Mouse (Mus musculus): ENCODE results near the gene Tcp11l1. TPM values are rescaled to one million over a fixed set of nuclear protein-coding genes. Genes with fewer than 3 reads are reported as not detected.
A peak's percentile ranks its signal among the peaks of the same experiment; 100 is the strongest.

Tcp11l1 gene
- polyA plus RNA-seq, 1 experiment from 2014 or later: 34.6 TPM

DNA sequence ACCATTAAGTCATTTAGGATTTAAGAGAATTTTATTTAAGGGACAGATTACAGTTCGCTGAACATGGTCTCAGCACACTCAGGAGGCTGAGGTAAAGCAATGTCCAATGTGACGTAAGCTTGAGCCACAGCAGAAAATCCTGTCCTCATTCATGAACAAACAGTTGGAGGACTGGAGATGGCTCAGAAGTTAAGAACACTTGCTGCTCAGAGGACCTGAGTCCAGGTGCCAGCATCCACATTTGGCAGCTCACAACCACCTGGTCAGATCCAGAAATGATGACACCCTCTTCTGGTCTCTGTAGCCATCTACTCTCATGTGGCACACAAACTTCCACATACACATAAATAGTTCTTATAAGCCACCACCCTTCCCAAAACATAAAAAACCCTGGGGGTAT, 27.7 kb upstream of the Tcp11l1 start:
- Histone ChIP-seq H3K27ac (ENCODE audit: poor library complexity, severe bottlenecking) (no peak overlapping the region), H3K9me3 (replicated peaks) (no peaks in the 10 kb centered on the region), H3K9ac (no peak overlapping the region), H3K27me3 (replicated peaks) (peaks cover 9% of the 10 kb centered on the region; the same call in 1 of the 2 replicates), H3K4me1 (replicated peaks) (peaks cover 13% of the 10 kb centered on the region), H3K4me2 (no peak overlapping the region), H3K4me3 (no peak overlapping the region), H3K36me3 (no peaks in the 10 kb centered on the region)
- ATAC-seq (ENCODE audit: insufficient number of reproducible peaks, low FRiP score): no peak
- WGBS: 90% methylated on average over 2 of the region's 2 CpGs

DNA sequence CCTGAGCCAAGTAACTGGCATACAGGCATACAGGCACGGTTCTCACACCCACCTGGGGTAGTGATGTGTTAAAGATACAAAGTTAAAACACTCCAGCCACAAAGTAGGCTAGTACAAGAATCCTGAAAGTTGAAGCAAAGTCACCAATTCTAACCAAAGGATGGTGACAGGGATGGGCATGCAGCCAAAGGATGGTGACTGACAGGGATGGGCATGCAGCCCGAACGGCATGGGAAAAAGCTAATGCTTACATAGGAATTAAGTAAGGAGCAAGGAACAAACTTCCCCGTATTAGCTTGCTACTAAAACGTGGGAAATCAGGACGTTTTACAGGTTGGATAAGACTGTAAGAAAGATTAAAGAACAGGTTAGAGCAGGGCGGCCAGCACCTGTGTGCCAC, 24.3 kb upstream of the Tcp11l1 start:
- H3K4me1 ChIP-seq (replicated peaks): peaks cover 2% of the 10 kb centered on the region
- peaks cover 5% of the 10 kb centered on the region; the same call in 1 of the 2 replicates for H3K27me3 ChIP-seq (replicated peaks)
- no peak for ATAC-seq (ENCODE audit: insufficient number of reproducible peaks, low FRiP score)
- 68% methylated on average over 7 of the region's 7 CpGs for WGBS
- H3K9me3 ChIP-seq (replicated peaks): no peaks in the 10 kb centered on the region
- no peak overlapping the region for H3K9ac ChIP-seq
- H3K4me2 ChIP-seq: no peak overlapping the region
- H3K4me3 ChIP-seq: no peak overlapping the region
- no peaks in the 10 kb centered on the region for H3K36me3 ChIP-seq
- H3K27ac ChIP-seq (ENCODE audit: poor library complexity, severe bottlenecking): no peak overlapping the region

DNA sequence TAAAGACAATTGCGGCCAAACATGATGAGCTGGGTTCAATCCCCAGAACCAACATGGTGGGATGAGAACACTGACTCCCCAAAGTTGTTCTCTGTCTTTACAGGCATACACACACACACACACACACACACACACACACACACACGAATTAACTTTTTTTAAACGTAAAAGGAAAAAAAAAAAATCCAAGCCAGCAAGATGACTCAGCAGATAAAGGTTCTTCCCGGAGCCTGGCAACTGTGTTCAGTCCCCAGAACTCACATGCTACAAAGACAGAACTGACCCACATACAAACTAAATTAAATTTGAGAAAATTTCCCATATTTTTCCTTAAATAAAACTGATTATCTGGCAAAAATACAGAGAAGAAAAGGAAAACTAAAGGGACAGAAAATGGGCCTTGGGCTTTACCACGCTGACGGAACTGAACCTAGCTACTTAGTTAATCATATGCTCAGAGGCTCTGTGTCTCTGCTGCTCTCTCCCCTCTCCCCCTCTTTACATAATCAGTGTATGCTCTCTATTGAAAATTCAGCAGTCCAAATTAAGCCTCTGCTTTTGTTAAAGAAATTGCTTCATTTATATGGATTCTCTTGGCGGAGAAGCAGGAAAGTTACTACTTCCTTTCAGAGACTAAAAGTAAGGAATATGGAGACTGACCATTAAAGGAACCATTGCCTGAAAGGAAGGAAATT, 20.7 kb upstream of the Tcp11l1 start:
- no peak for ATAC-seq (ENCODE audit: insufficient number of reproducible peaks, low FRiP score)
- H3K9ac ChIP-seq: no peak overlapping the region
- H3K36me3 ChIP-seq: no peaks in the 10 kb centered on the region
- H3K27ac ChIP-seq (ENCODE audit: poor library complexity, severe bottlenecking): no peak overlapping the region
- no peak overlapping the region for H3K4me3 ChIP-seq
- whole genome bisulfite sequencing: 71% methylated on average over 7 of the region's 7 CpGs
- no peak overlapping the region for H3K4me2 ChIP-seq
- H3K4me1 ChIP-seq (replicated peaks): no peaks in the 10 kb centered on the region
- no peaks in the 10 kb centered on the region for H3K27me3 ChIP-seq (replicated peaks)
- H3K9me3 ChIP-seq (replicated peaks): no peaks in the 10 kb centered on the region

DNA sequence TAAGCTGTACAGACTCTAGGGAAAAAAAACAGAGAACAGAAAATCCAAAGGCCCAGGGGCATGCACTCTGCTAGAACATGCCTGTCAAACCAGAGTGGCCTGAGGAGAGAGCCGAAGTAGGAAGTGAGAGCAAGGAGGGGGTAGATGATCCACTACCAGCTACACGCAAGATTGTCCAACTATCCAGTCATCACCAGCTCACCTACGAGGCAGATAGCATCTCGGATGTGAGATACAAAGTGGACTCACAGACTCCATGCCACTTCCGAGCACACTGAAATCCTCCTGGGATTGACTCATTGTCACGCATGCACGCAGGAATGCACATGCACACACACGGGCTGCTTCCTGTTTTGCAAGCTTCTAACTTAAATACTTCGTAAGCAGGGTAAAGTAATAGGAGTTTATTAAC, 20.1 kb upstream of the Tcp11l1 start:
- Histone ChIP-seq H3K9me3 (replicated peaks) (no peaks in the 10 kb centered on the region), H3K4me1 (replicated peaks) (no peaks in the 10 kb centered on the region), H3K9ac (no peak overlapping the region), H3K4me2 (no peak overlapping the region), H3K27me3 (replicated peaks) (no peaks in the 10 kb centered on the region), H3K4me3 (no peak overlapping the region), H3K36me3 (no peaks in the 10 kb centered on the region), H3K27ac (ENCODE audit: poor library complexity, severe bottlenecking) (no peak overlapping the region)
- no peak for ATAC-seq (ENCODE audit: insufficient number of reproducible peaks, low FRiP score)
- 80% methylated on average over 9 of the region's 9 CpGs for WGBS

DNA sequence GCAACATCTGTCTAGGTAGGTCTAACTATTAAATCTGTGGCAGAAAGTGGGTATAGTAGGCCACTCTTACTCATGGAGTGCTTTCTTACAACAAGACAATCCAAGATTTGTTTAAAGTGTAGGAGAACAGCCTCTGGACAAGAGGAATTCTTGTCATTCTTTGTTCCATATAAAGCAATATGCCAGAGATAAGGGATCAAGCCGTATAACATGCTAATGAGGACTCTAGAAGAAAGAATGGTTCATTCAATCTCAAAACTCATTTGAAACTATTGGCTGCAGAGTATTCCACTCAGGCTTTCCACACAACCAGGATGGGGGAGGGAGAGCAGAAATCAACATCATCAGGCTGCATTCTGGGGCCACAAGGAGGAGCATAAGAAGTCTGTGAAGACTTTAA, 15.4 kb upstream of the Tcp11l1 start:
- no peaks in the 10 kb centered on the region for H3K4me1 ChIP-seq (replicated peaks)
- H3K9me3 ChIP-seq (replicated peaks): no peaks in the 10 kb centered on the region
- H3K4me3 ChIP-seq: no peak overlapping the region
- H3K4me2 ChIP-seq: no peak overlapping the region
- no peak overlapping the region for H3K27ac ChIP-seq (ENCODE audit: poor library complexity, severe bottlenecking)
- H3K36me3 ChIP-seq: no peaks in the 10 kb centered on the region
- ATAC-seq (ENCODE audit: insufficient number of reproducible peaks, low FRiP score): no peak
- H3K9ac ChIP-seq: no peak overlapping the region
- no peaks in the 10 kb centered on the region for H3K27me3 ChIP-seq (replicated peaks)
- WGBS: 51% methylated on average over 1 of the region's 1 CpGs

- ATAC-seq (ENCODE audit: insufficient number of reproducible peaks, low FRiP score): no peak
- Histone ChIP-seq H3K4me2 (no peak overlapping the region), H3K4me1 (replicated peaks) (no peaks in the 10 kb centered on the region), H3K36me3 (no peaks in the 10 kb centered on the region), H3K4me3 (no peak overlapping the region), H3K27me3 (replicated peaks) (no peaks in the 10 kb centered on the region), H3K27ac (ENCODE audit: poor library complexity, severe bottlenecking) (no peak overlapping the region), H3K9ac (no peak overlapping the region), H3K9me3 (replicated peaks) (no peaks in the 10 kb centered on the region)
- WGBS: 84% methylated on average over 3 of the region's 3 CpGs
Measured at GRCm38 (mm10) chr2:104722021-104722420, 10.1 kb upstream of the Tcp11l1 start.

GRCm38 (mm10) chr2:104717827-104718226, 5.9 kb upstream of the Tcp11l1 start:
- H3K4me1 ChIP-seq (replicated peaks): no peaks in the 10 kb centered on the region; the same call in 1 of the 2 replicates
- no peaks in the 10 kb centered on the region for H3K36me3 ChIP-seq
- no peak overlapping the region for H3K9ac ChIP-seq
- no peaks in the 10 kb centered on the region for H3K9me3 ChIP-seq (replicated peaks)
- no peak overlapping the region for H3K4me2 ChIP-seq
- no peak for ATAC-seq (ENCODE audit: insufficient number of reproducible peaks, low FRiP score)
- 69% methylated on average over 4 of the region's 4 CpGs for WGBS
- H3K27me3 ChIP-seq (replicated peaks): 0 out of 2 replicates have a peak, but pooled peaks cover 4% of the 10 kb centered on the region
- no peak overlapping the region for H3K27ac ChIP-seq (ENCODE audit: poor library complexity, severe bottlenecking)
- no peak overlapping the region for H3K4me3 ChIP-seq

- no peak overlapping the region for H3K4me2 ChIP-seq
- no peak for ATAC-seq (ENCODE audit: insufficient number of reproducible peaks, low FRiP score)
- H3K27ac ChIP-seq (ENCODE audit: poor library complexity, severe bottlenecking): no peak overlapping the region
- 83% methylated on average over 2 of the region's 2 CpGs for WGBS
- no peaks in the 10 kb centered on the region for H3K36me3 ChIP-seq
- no peaks in the 10 kb centered on the region; the same call in 1 of the 2 replicates for H3K4me1 ChIP-seq (replicated peaks)
- no peak overlapping the region for H3K9ac ChIP-seq
- no peaks in the 10 kb centered on the region for H3K9me3 ChIP-seq (replicated peaks)
- no peak overlapping the region for H3K4me3 ChIP-seq
- 0 out of 2 replicates have a peak, but pooled peaks cover 4% of the 10 kb centered on the region for H3K27me3 ChIP-seq (replicated peaks)
Measured at GRCm38 (mm10) chr2:104717231-104717735, 5.3 kb upstream of the Tcp11l1 start.

GRCm38 (mm10) chr2:104716279-104716678, 4.3 kb upstream of the Tcp11l1 start, which contains the start of gene Pin1rt1:
Gene Pin1rt1, minus strand, starts transcription at chr2:104716379.
- H3K4me1 ChIP-seq (replicated peaks): peaks cover under 1% of the 10 kb centered on the region; the same call in 1 of the 2 replicates
- H3K4me3 ChIP-seq: no peak within 1 kb of the TSS
- no peak for ATAC-seq (ENCODE audit: insufficient number of reproducible peaks, low FRiP score)
- no peak within 1 kb of the TSS for H3K27ac ChIP-seq (ENCODE audit: poor library complexity, severe bottlenecking)
- WGBS: 87% methylated on average over 4 of the region's 4 CpGs
- no peak within 1 kb of the TSS for H3K9ac ChIP-seq
- H3K36me3 ChIP-seq: no peaks in the 10 kb centered on the region
- no peaks in the 10 kb centered on the region for H3K9me3 ChIP-seq (replicated peaks)
- H3K27me3 ChIP-seq (replicated peaks): 0 out of 2 replicates have a peak, but pooled peaks cover 4% of the 10 kb centered on the region
- H3K4me2 ChIP-seq: no peak within 1 kb of the TSS

GRCm38 (mm10) chr2:104714254-104714691, 2.3 kb upstream of the Tcp11l1 start:
- Histone ChIP-seq H3K27ac (ENCODE audit: poor library complexity, severe bottlenecking) (no peak overlapping the region), H3K9me3 (replicated peaks) (no peaks in the 10 kb centered on the region), H3K9ac (no peak overlapping the region), H3K4me1 (replicated peaks) (peaks cover 17% of the 10 kb centered on the region), H3K4me2 (peak overlapping the region; percentile 11), H3K4me3 (no peak overlapping the region), H3K27me3 (replicated peaks) (0 out of 2 replicates have a peak, but pooled peaks cover 4% of the 10 kb centered on the region), H3K36me3 (no peaks in the 10 kb centered on the region)
- 36% methylated on average over 15 of the region's 15 CpGs for WGBS
- ATAC-seq (ENCODE audit: insufficient number of reproducible peaks, low FRiP score): no peak

- Histone ChIP-seq H3K9ac (peak overlapping the region; percentile 85), H3K9me3 (replicated peaks) (no peaks in the 10 kb centered on the region), H3K4me1 (replicated peaks) (peaks cover 17% of the 10 kb centered on the region), H3K4me2 (peak overlapping the region; percentile 71), H3K4me3 (peak overlapping the region; percentile 88), H3K36me3 (no peaks in the 10 kb centered on the region), H3K27me3 (replicated peaks) (0 out of 2 replicates have a peak, but pooled peaks cover 4% of the 10 kb centered on the region), H3K27ac (ENCODE audit: poor library complexity, severe bottlenecking) (peak overlapping the region; percentile 45; the same call in 1 of the 2 replicates)
- 2% methylated on average over 7 of the region's 7 CpGs for WGBS
- no peak for ATAC-seq (ENCODE audit: insufficient number of reproducible peaks, low FRiP score)
Measured at GRCm38 (mm10) chr2:104712486-104712809, 479 bp upstream of the Tcp11l1 start.

Data from heart, embryonic 12.5 days (tissue).